In genomic region chr8:34397225-34397582, GRCm38 (mm10) we compare ENCODE assay signal across 9 mouse cellular contexts.
DNase-seq lines count a peak whose midpoint lies in the region; ATAC-seq and TF ChIP-seq lines count a peak whose summit lies in the region.
"Had no signal": no experiment of that assay in that cellular context is flagged by ENCODE, and none has a peak within 500 bp of the region (broad histone marks: within the 10 kb centered on the region; RNA-seq: fewer than 3 reads in every experiment).

No protein-coding gene starts in this region.

- peak overlapping the region; percentile 21 for H3K4me3 ChIP-seq in thymus, adult 2 months (ENCODE audit: control insufficient read depth, insufficient read depth, low read length)
- H3K4me3 ChIP-seq in forebrain, embryonic 13.5 days: no peak overlapping the region
- H3K4me3 ChIP-seq in liver, embryonic 11.5 days (ENCODE audit: low read depth, low read length): no peak overlapping the region

- H3K27ac ChIP-seq in thymus, adult 2 months (ENCODE audit: control insufficient read depth, insufficient read depth, low read length): peak overlapping the region; percentile 14; the same call in 1 of the 2 replicates
- peak overlapping the region; percentile 89 for H3K27ac ChIP-seq in forebrain, embryonic 13.5 days
- no peak overlapping the region for H3K27ac ChIP-seq in liver, embryonic 11.5 days (ENCODE audit: low read depth, low read length)

- WGBS in thymus, adult 2 months: 29% methylated on average over 4 of the region's 4 CpGs
- WGBS in forebrain, embryonic 13.5 days: 47% methylated on average over 4 of the region's 4 CpGs
- 49% methylated on average over 4 of the region's 4 CpGs for WGBS in liver, embryonic 11.5 days

- H3K4me2 ChIP-seq in forebrain, embryonic 13.5 days: peak overlapping the region; percentile 49
- H3K4me2 ChIP-seq in liver, embryonic 11.5 days: peak overlapping the region; percentile 31; the same call in 1 of the 2 replicates

- H3K9me3 ChIP-seq in forebrain, embryonic 13.5 days (replicated peaks): no peaks in the 10 kb centered on the region
- H3K9me3 ChIP-seq in liver, embryonic 11.5 days (ENCODE audit: control insufficient read depth, low read length): no peaks in the 10 kb centered on the region

- H3K4me1 ChIP-seq in thymus, adult 2 months (replicated peaks; ENCODE audit: control insufficient read depth, insufficient read depth, low read length): peaks cover 18% of the 10 kb centered on the region
- peaks cover 39% of the 10 kb centered on the region for H3K4me1 ChIP-seq in forebrain, embryonic 13.5 days
- H3K4me1 ChIP-seq in liver, embryonic 11.5 days (replicated peaks; ENCODE audit: control insufficient read depth, insufficient read depth, low read length): no peaks in the 10 kb centered on the region; the same call in 1 of the 2 replicates

- peak overlapping the region; percentile 45; the same call in 1 of the 2 replicates for H3K9ac ChIP-seq in forebrain, embryonic 13.5 days
- H3K9ac ChIP-seq in liver, embryonic 11.5 days (ENCODE audit: low read depth, low read length): no peak overlapping the region

- TF ChIP-seq POLR2A in thymus, adult 2 months (IDR thresholded peaks at IDR 0.05; ENCODE audit: control insufficient read depth, extremely low read depth, insufficient read depth, low read length, poor library complexity): no peak

- no peaks in the 10 kb centered on the region for H3K27me3 ChIP-seq in thymus, adult 2 months (ENCODE audit: control insufficient read depth, insufficient read depth, low read length)
- no peaks in the 10 kb centered on the region for H3K27me3 ChIP-seq in forebrain, embryonic 13.5 days
- no peaks in the 10 kb centered on the region for H3K27me3 ChIP-seq in liver, embryonic 11.5 days (replicated peaks; ENCODE audit: control insufficient read depth, insufficient read depth, low read length)

- no peak for TF ChIP-seq CTCF in thymus, adult 2 months (IDR thresholded peaks at IDR 0.05; ENCODE audit: borderline replicate concordance, control insufficient read depth, extremely low read depth, insufficient read depth, low read length, poor library complexity)

- H3K36me3 ChIP-seq in thymus, adult 2 months (ENCODE audit: control insufficient read depth, insufficient read depth, low read length): no peaks in the 10 kb centered on the region
- no peaks in the 10 kb centered on the region for H3K36me3 ChIP-seq in forebrain, embryonic 13.5 days (ENCODE audit: poor library complexity, severe bottlenecking)
- H3K36me3 ChIP-seq in liver, embryonic 11.5 days (ENCODE audit: control insufficient read depth, insufficient read depth, low read length): no peaks in the 10 kb centered on the region

- DNase-seq in thymus, adult 2 months: peak; percentile 34
- DNase-seq in thymus, postnatal 0 days (ENCODE audit: low spot score): no peak
- DNase-seq in liver, embryonic 11.5 days (ENCODE audit: low spot score): no peak
- DNase-seq in thymus, postnatal 36 days: peak; percentile 35 to 36
- no peak for DNase-seq in urinary bladder, adult 2 months (ENCODE audit: low spot score)
- no peak for DNase-seq in urinary bladder, adult 18-20 months (ENCODE audit: low spot score in 2 of 2)
- no peak for DNase-seq in cerebellum, postnatal 10 days
- DNase-seq: left cerebral cortex, postnatal 4 days had no signal

- no peak for ATAC-seq in forebrain, embryonic 13.5 days
- no peak for ATAC-seq in liver, embryonic 11.5 days (replicated peaks; ENCODE audit: low FRiP score)

Comparison
In these comparisons a context has a peak if more than half of its experiments do, and no peak if none do; other contexts are left out.
1. DNase-seq: peak in thymus, adult 2 months (single experiment) and thymus, postnatal 36 days (2 of 2); none in thymus, postnatal 0 days (single experiment), liver, embryonic 11.5 days (single experiment), urinary bladder, adult 2 months (single experiment), urinary bladder, adult 18-20 months (0 of 2) and cerebellum, postnatal 10 days (0 of 2).